Comparison of ENCODE assay signal across 22 mouse cellular contexts in genomic region chr3:83374333-83374732, GRCm38 (mm10).
DNase-seq lines count a peak whose midpoint lies in the region; ATAC-seq and TF ChIP-seq lines count a peak whose summit lies in the region.
"Had no signal": no experiment of that assay in that cellular context is flagged by ENCODE, and none has a peak within 500 bp of the region (broad histone marks: within the 10 kb centered on the region; RNA-seq: fewer than 3 reads in every experiment).

No protein-coding gene starts in this region.

- H3K9ac ChIP-seq in heart, embryonic 15.5 days, result no peak overlapping the region
- no peak overlapping the region for H3K9ac ChIP-seq in lung, embryonic 14.5 days
- no peak overlapping the region for H3K9ac ChIP-seq in midbrain, postnatal 0 days (replicated peaks; ENCODE audit: low read length, poor library complexity, severe bottlenecking)
- H3K9ac ChIP-seq: embryonic facial prominence, embryonic 13.5 days; hindbrain, embryonic 12.5 days had no signal

- H3K36me3 ChIP-seq in heart, embryonic 15.5 days, result no peaks in the 10 kb centered on the region
- H3K36me3 ChIP-seq in lung, embryonic 14.5 days (ENCODE audit: insufficient read depth), result no peaks in the 10 kb centered on the region
- no peaks in the 10 kb centered on the region for H3K36me3 ChIP-seq in midbrain, postnatal 0 days (ENCODE audit: insufficient read depth, low read length)
- H3K36me3 ChIP-seq: embryonic facial prominence, embryonic 13.5 days; hindbrain, embryonic 12.5 days had no signal

- no peak overlapping the region for H3K4me2 ChIP-seq in heart, embryonic 15.5 days
- H3K4me2 ChIP-seq in lung, embryonic 14.5 days, result no peak overlapping the region
- no peak overlapping the region for H3K4me2 ChIP-seq in midbrain, postnatal 0 days (ENCODE audit: low read depth, low read length, poor library complexity, severe bottlenecking)
- H3K4me2 ChIP-seq: embryonic facial prominence, embryonic 13.5 days; heart, embryonic 11.5 days; hindbrain, embryonic 12.5 days had no signal

- H3K4me1 ChIP-seq in heart, embryonic 15.5 days (replicated peaks), result peaks cover 9% of the 10 kb centered on the region; the same call in 1 of the 2 replicates
- H3K4me1 ChIP-seq in lung, embryonic 14.5 days (ENCODE audit: insufficient read depth), result no peaks in the 10 kb centered on the region
- no peaks in the 10 kb centered on the region for H3K4me1 ChIP-seq in midbrain, postnatal 0 days (ENCODE audit: insufficient read depth, low read length)
- H3K4me1 ChIP-seq: embryonic facial prominence, embryonic 13.5 days; hindbrain, embryonic 12.5 days had no signal

- H3K9me3 ChIP-seq in heart, embryonic 15.5 days (replicated peaks), result no peaks in the 10 kb centered on the region
- H3K9me3 ChIP-seq in lung, embryonic 14.5 days (ENCODE audit: low read depth, low read length), result no peaks in the 10 kb centered on the region
- H3K9me3 ChIP-seq in midbrain, postnatal 0 days (ENCODE audit: low read length), result no peaks in the 10 kb centered on the region
- H3K9me3 ChIP-seq: embryonic facial prominence, embryonic 13.5 days; hindbrain, embryonic 12.5 days had no signal

- H3K4me3 ChIP-seq in heart, embryonic 15.5 days, result no peak overlapping the region
- H3K4me3 ChIP-seq in lung, embryonic 14.5 days (ENCODE audit: low read depth, low read length), result no peak overlapping the region
- H3K4me3 ChIP-seq in midbrain, postnatal 0 days (ENCODE audit: low read depth, low read length), result no peak overlapping the region
- H3K4me3 ChIP-seq: embryonic facial prominence, embryonic 13.5 days; hindbrain, embryonic 12.5 days had no signal

- ATAC-seq in heart, embryonic 15.5 days (replicated peaks; ENCODE audit: insufficient number of reproducible peaks, insufficient read depth, low FRiP score, low read depth), result no peak
- no peak for ATAC-seq in lung, embryonic 14.5 days (ENCODE audit: insufficient read depth)
- ATAC-seq in midbrain, postnatal 0 days (ENCODE audit: low FRiP score), result no peak
- ATAC-seq: activated CD4-positive, CD25-positive, alpha-beta regulatory T cell, adult 4 months; forebrain, embryonic 14.5 days; hindbrain, embryonic 16.5 days; Patski had no signal

- peak overlapping the region; percentile 24; the same call in 1 of the 2 replicates for H3K27ac ChIP-seq in heart, embryonic 15.5 days
- no peak overlapping the region for H3K27ac ChIP-seq in lung, embryonic 14.5 days (ENCODE audit: low read depth)
- H3K27ac ChIP-seq in midbrain, postnatal 0 days (ENCODE audit: low read depth, low read length), result no peak overlapping the region
- H3K27ac ChIP-seq: embryonic facial prominence, embryonic 13.5 days; hindbrain, embryonic 12.5 days had no signal

- no peak for DNase-seq in heart, adult 9 months (ENCODE audit: low spot score in 2 of 2)
- peak; percentile 4 for DNase-seq in lung, embryonic 14.5 days
- no peak for DNase-seq in lung, postnatal 36 days
- peak; percentile 43 for DNase-seq in kidney, postnatal 14 days
- DNase-seq in gastrocnemius, adult 18-20 months (ENCODE audit: low spot score), result no peak
- DNase-seq in midbrain, postnatal 0 days (ENCODE audit: low spot score), result no peak
- DNase-seq: adrenal gland, postnatal 14 days; cerebellum, adult 11-12 months; cerebellum, adult 9-10 months; cerebellum, postnatal 25 days; gastrocnemius, postnatal 36 days; heart, adult 18-20 months; heart, postnatal 36 days had no signal

- TF ChIP-seq CTCF in lung, embryonic 14.5 days (IDR thresholded peaks at IDR 0.05; ENCODE audit: low read depth), result no peak
- no peak for TF ChIP-seq CTCF in midbrain, postnatal 0 days (IDR thresholded peaks at IDR 0.05)

- no peaks in the 10 kb centered on the region for H3K27me3 ChIP-seq in heart, embryonic 15.5 days
- H3K27me3 ChIP-seq in lung, embryonic 14.5 days (ENCODE audit: insufficient read depth, low read length), result no peaks in the 10 kb centered on the region
- H3K27me3 ChIP-seq in midbrain, postnatal 0 days (ENCODE audit: insufficient read depth, low read length), result no peaks in the 10 kb centered on the region
- H3K27me3 ChIP-seq: CH12.LX; embryonic facial prominence, embryonic 13.5 days; hindbrain, embryonic 12.5 days had no signal

- 58% methylated on average over 6 of the region's 6 CpGs for WGBS in heart, embryonic 15.5 days
- WGBS in lung, embryonic 14.5 days, result 40% methylated on average over 6 of the region's 6 CpGs
- WGBS in midbrain, postnatal 0 days, result 86% methylated on average over 6 of the region's 6 CpGs

Comparison
In these comparisons a context has a peak if more than half of its experiments do, and no peak if none do; other contexts are left out.
1. DNase-seq: peak in lung, embryonic 14.5 days (single experiment) and kidney, postnatal 14 days (single experiment); none in heart, adult 9 months (0 of 2), lung, postnatal 36 days (single experiment), gastrocnemius, adult 18-20 months (single experiment) and midbrain, postnatal 0 days (single experiment).